Mouse (Mus musculus) forebrain, embryonic 11.5 days (tissue): ENCODE measurements around the gene Blnk. TPM values are rescaled to one million over a fixed set of nuclear protein-coding genes. Genes with fewer than 3 reads are reported as not detected.
A peak's percentile ranks its signal among the peaks of the same experiment; 100 is the strongest.

ENCODE experiments used
- ATAC-seq: fragments of 200-750 bp; cut with Nextera tagmentation; replicated peaks from 2 replicates; pipeline ENCODE4 v1.8.0; 2017; ENCODE audit warnings: moderate TSS enrichment; ENCODE audit not compliant: low FRiP score
- DNase-seq: peaks from one replicate; pipeline ENCODE4 v3.0.0-alpha.2; 2017; ENCODE audit warnings: low spot score
- H3K27ac ChIP-seq: fragments of 300-500 bp; sonication (generic); 2 replicates; pipeline ENCODE4 v1.5.1; 2014; ENCODE audit warnings: low read depth, low read length
- H3K27me3 ChIP-seq: fragments of 300-500 bp; sonication (generic); 2 replicates; pipeline ENCODE4 v1.6.1; 2014; ENCODE audit warnings: mild to moderate bottlenecking, low read length, mixed read lengths; ENCODE audit not compliant: control insufficient read depth, insufficient read depth
- H3K36me3 ChIP-seq: fragments of 300-500 bp; sonication (generic); 2 replicates; pipeline ENCODE4 v1.6.1; 2014; ENCODE audit warnings: mild to moderate bottlenecking, low read length, moderate library complexity, mixed read lengths; ENCODE audit not compliant: control insufficient read depth, insufficient read depth
- H3K4me1 ChIP-seq: fragments of 300-500 bp; sonication (generic); replicated peaks from 2 replicates; pipeline ENCODE4 v1.6.1; 2014; ENCODE audit warnings: low read length, mixed read lengths; ENCODE audit not compliant: control insufficient read depth, insufficient read depth
- H3K4me2 ChIP-seq: fragments of 300-500 bp; sonication (generic); 2 replicates; pipeline ENCODE4 v1.6.1; 2014; ENCODE audit warnings: low read depth, mild to moderate bottlenecking, low read length, moderate library complexity, mixed read lengths; ENCODE audit not compliant: severe bottlenecking
- H3K4me3 ChIP-seq: fragments of 300-500 bp; sonication (generic); 2 replicates; pipeline ENCODE4 v1.5.1; 2014; ENCODE audit warnings: low read depth, low read length
- H3K9ac ChIP-seq: fragments of 300-500 bp; sonication (generic); 2 replicates; pipeline ENCODE4 v1.6.1; 2014; ENCODE audit warnings: low read length
- H3K9me3 ChIP-seq: fragments of 300-500 bp; sonication (generic); 2 replicates; pipeline ENCODE4 v1.6.1; 2016; ENCODE audit warnings: low read length, mixed read lengths; ENCODE audit not compliant: control insufficient read depth
- WGBS: fragments of 180-500 bp; shearing (Covaris S2); extraction: QIAGEN DNeasy Blood & Tissue Kit; methylation state at CpG from one replicate; pipeline ENCODE4 v1.1.7; 2014; 5-methylcytosine and 5-hydroxymethylcytosine counted together
- polyA plus RNA-seq: library from polyadenylated mRNA; unstranded; fragments of >200 nt; fragmentation: Nextera tagmentation; extraction: Ambion mirVana; gene quantifications from 2 replicates; pipeline ENCODE4 v1.2.1, GENCODE M21; 2014

Blnk gene
- polyA plus RNA-seq, 1 experiment from 2014 or later = 0.41 TPM

DNA sequence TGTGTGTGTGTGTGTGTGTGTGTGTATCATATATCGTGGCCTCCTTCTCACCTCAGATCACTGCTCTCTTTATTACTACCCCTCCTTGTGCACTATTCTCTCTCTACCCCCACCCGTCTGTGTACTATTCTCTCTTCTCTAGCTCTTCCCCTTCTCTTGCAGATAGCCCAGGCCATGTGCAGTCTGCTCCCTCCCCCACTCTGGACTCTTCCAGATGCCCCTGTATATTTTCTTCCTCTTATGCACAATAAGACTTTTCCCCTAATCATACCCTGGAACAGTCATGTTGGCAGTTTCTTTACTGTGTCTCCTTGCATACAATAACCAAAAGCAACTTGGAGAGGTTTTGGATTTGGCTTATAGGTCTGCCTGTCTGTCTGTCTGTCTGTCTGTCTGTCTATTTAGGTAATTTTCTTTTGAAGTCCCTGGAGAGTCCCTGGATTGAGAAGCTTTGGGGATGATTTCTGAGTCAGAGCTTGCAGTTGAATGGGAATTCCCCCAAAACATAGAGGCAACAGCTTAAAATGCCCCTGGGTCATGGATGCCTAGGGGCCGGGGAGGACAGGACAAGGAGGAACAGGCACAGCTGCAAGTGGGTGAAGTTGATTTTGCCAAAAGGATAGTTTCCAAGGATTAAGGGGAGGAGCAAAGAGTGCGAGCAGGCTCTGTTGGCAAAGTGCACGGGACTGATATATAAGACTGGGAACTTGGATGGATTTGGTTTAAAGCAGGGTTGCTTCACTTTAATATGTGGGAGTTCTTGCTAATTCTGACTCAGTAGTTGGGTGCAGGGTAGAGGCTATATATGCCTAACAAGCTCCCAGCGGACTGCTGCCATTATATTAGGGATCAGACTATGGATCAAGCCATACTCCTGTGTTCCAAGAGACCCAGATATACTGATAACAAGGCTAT is 29.1 kb downstream of the Blnk start:
- no peaks in the 10 kb centered on the region for H3K27me3 ChIP-seq
- H3K4me3 ChIP-seq = no peak overlapping the region
- no peak overlapping the region for H3K4me2 ChIP-seq
- no peak overlapping the region for H3K27ac ChIP-seq
- WGBS = 78% methylated on average over 6 of the region's 6 CpGs
- no peak overlapping the region for H3K9ac ChIP-seq
- DNase-seq = no peak
- H3K36me3 ChIP-seq = no peaks in the 10 kb centered on the region
- no peaks in the 10 kb centered on the region for H3K4me1 ChIP-seq
- ATAC-seq = no peak
- no peaks in the 10 kb centered on the region for H3K9me3 ChIP-seq

DNA sequence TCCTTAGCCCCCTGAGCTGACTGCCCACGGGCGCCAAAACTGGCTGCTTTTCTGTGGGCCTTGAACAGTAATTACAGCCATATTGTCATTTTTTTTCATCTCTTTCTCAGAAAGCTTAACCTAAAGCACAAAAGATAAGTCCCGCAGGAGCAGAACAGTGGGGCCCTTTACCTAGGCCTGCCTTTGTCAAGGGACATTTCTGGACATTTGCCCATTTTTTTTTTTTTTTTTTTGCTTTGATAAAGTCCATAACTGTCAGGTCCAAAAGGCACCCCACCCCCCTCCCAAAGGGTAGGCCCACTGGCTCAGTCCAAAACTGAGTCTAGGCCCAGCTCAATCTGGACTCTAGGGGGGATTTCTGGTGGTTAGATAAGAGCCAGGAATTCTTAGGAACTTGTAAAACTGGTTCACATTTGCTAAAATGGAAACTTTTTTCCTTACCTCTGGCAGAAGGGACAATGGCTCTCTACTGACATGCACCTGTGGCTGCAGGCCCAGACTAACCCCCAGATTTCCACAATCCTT is 29.9 kb downstream of the Blnk start:
- WGBS = 65% methylated on average over 3 of the region's 3 CpGs
- no peaks in the 10 kb centered on the region for H3K9me3 ChIP-seq

DNA sequence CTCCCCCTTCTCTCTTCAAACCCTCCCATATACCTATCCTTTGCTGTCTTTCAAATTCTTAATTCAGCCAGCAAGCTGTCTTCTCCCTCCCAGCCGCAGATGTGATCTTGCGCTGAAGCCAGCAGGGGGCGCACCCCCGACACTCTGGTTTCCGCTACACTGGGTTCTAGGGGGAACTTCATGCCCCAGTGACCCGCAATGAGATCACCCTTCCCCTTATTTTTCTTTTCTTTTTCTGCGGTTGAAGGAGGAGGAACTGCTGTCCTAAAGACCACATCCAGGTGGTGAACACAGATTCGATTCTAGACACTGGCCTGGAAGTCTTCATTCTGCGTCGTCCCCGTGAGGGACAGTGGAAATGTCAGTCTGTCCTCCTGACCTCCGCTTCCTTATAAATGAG is 31.3 kb downstream of the Blnk start:
- H3K4me3 ChIP-seq = no peak overlapping the region

More for the DNA sequence above, 29.9 kb downstream of the Blnk start:
- H3K36me3 ChIP-seq = no peaks in the 10 kb centered on the region
- no peak overlapping the region for H3K4me3 ChIP-seq
- H3K4me1 ChIP-seq = no peaks in the 10 kb centered on the region
- H3K27ac ChIP-seq = no peak overlapping the region
- DNase-seq (no peak), ATAC-seq (no peak)
- no peaks in the 10 kb centered on the region for H3K27me3 ChIP-seq
- H3K4me2 ChIP-seq = no peak overlapping the region
- no peak overlapping the region for H3K9ac ChIP-seq

DNA sequence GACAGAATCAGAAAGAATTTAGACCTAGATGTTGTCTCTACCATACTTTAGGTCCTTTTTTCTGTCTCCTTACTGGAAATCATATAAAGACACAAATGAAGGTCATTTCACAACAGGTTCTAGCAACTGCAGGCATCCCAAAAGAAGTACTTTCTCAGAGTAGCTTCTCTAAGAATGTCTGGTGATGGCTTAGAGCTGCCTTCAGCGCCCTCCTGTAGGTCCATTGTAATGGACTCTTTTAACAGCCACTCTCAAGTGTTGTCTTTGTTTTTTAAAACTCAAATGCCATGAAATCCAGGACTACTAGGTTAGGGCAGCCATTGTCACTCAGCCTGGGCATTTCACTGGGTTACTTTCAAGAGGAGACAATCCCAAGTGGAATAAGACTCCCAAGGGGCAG is 35.4 kb downstream of the Blnk start:
- Histone ChIP-seq H3K4me2 (no peak overlapping the region), H3K9ac (no peak overlapping the region), H3K36me3 (no peaks in the 10 kb centered on the region), H3K27me3 (no peaks in the 10 kb centered on the region), H3K9me3 (no peaks in the 10 kb centered on the region), H3K4me3 (no peak overlapping the region), H3K27ac (no peak overlapping the region), H3K4me1 (no peaks in the 10 kb centered on the region; the same call in 1 of the 2 replicates)
- 11% methylated on average over 1 of the region's 1 CpGs for WGBS
- DNase-seq (no peak), ATAC-seq (no peak)

More for the DNA sequence above, 31.3 kb downstream of the Blnk start:
- no peaks in the 10 kb centered on the region for H3K36me3 ChIP-seq
- ATAC-seq = no peak
- H3K27ac ChIP-seq = no peak overlapping the region
- H3K27me3 ChIP-seq = no peaks in the 10 kb centered on the region
- H3K4me1 ChIP-seq = no peaks in the 10 kb centered on the region; the same call in 1 of the 2 replicates
- 55% methylated on average over 12 of the region's 12 CpGs for WGBS
- H3K9me3 ChIP-seq = no peaks in the 10 kb centered on the region
- DNase-seq = peak; percentile 71
- H3K4me2 ChIP-seq = no peak overlapping the region
- no peak overlapping the region for H3K9ac ChIP-seq

DNA sequence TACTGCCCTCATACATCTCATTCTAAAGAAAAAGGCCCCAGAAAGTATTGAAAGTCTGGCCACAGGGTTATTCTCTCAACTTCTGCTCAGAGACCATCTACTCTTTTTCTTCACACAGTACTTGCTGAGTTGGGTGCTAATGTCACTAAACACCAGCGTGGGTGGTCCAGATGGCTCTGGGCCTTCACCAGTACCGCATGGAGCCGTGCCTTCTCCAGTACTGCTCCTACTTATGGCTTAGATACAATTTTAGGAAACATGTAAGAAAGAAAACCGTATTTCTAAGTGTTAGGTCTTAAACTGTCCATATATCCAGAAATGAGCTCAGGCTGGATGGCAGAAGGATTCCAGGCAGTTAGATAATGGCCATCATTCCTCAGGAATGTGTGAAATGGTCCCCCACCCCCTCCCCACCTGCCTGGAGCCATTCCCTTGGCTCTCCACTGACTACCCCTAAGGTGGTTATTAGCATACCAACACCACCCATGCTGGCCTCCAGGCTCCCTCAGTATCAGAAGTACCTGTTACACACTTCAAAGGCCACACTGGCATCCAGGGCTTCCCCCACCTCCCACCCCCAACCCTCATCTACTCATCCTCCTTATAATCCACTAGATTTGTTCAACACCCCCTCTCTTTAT is 47.3 kb downstream of the Blnk start:
- no peak overlapping the region for H3K4me3 ChIP-seq
- no peaks in the 10 kb centered on the region for H3K9me3 ChIP-seq
- no peak for DNase-seq
- no peak overlapping the region for H3K4me2 ChIP-seq
- ATAC-seq = no peak
- no peaks in the 10 kb centered on the region for H3K27me3 ChIP-seq
- WGBS = 90% methylated on average over 4 of the region's 4 CpGs
- no peaks in the 10 kb centered on the region for H3K36me3 ChIP-seq
- H3K4me1 ChIP-seq = no peaks in the 10 kb centered on the region
- H3K9ac ChIP-seq = no peak overlapping the region
- H3K27ac ChIP-seq = no peak overlapping the region

DNA sequence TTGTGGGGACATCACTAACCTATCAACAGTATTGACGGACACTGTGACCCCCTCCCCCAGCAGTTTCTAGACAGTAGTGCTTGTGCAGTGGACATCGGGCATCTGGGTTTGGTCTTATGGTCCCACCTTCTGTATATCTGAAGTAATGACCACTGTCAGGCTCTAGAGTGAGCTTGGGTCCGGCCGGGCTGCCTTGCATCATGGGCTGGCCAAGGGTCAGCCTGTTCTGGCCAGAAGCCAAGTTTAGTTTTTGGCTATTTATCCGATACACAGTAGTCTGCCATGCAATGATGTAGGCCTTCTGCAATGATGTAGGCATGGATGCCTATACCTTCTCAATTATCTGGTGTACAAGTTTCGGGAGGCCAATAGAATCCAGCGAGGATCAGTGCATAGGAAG is 50.8 kb downstream of the Blnk start:
- H3K4me3 ChIP-seq = no peak overlapping the region
- no peak overlapping the region for H3K27ac ChIP-seq
- ATAC-seq (no peak), DNase-seq (no peak)
- no peak overlapping the region for H3K9ac ChIP-seq
- H3K36me3 ChIP-seq = no peaks in the 10 kb centered on the region
- WGBS = 91% methylated on average over 7 of the region's 7 CpGs
- no peak overlapping the region for H3K4me2 ChIP-seq
- H3K9me3 ChIP-seq = peaks cover 5% of the 10 kb centered on the region; the same call in 1 of the 2 replicates
- no peaks in the 10 kb centered on the region for H3K27me3 ChIP-seq
- no peaks in the 10 kb centered on the region for H3K4me1 ChIP-seq

DNA sequence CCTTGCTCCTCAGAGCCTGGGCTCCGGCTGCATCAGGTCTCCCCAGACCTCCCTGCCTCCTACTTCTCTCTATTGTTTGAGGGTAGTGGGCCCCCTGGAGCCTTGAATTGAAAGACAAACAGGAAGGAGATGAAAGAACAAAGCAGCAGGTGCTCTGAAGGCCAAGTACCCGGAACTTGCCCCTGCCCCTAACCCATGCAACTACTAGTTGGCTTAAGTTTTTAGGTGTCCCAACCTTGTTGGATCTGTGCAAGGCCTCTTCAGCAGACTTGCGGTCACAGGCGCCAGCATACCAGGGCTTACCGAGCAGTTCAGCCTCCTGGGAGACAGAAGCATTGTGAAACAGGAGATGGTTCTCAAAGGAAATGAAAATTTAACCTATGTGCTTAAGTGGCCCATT is 58.3 kb downstream of the Blnk start:
- DNase-seq (no peak), ATAC-seq (no peak)
- H3K4me3 ChIP-seq = no peak overlapping the region
- H3K9me3 ChIP-seq = peaks cover 5% of the 10 kb centered on the region; the same call in 1 of the 2 replicates
- no peak overlapping the region for H3K4me2 ChIP-seq
- H3K36me3 ChIP-seq = no peaks in the 10 kb centered on the region
- H3K27ac ChIP-seq = no peak overlapping the region
- 29% methylated on average over 5 of the region's 5 CpGs for WGBS
- H3K9ac ChIP-seq = no peak overlapping the region
- H3K4me1 ChIP-seq = no peaks in the 10 kb centered on the region
- no peaks in the 10 kb centered on the region for H3K27me3 ChIP-seq

DNA sequence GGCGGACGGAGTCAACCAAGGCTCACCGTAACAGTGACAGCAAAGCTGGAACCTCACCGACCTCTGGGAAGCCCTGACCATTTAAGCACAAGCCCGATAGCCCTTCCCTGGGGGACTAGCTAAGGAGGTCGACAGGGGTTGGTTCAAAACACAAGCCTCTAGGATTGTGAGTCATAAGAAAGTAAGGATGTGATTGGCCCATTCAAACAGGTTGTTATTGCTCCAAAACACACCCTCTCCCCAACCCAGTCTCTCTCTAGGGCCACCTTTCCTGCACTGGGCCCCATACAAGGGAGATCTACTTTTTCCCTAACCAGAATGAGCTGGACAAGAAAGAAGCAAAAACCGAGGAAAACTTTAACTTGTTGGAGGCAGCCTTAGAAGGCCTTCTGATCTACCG is 59.0 kb downstream of the Blnk start:
- DNase-seq = no peak
- Histone ChIP-seq H3K36me3 (no peaks in the 10 kb centered on the region), H3K4me1 (no peaks in the 10 kb centered on the region), H3K9ac (no peak overlapping the region), H3K4me2 (no peak overlapping the region), H3K9me3 (peaks cover 5% of the 10 kb centered on the region; the same call in 1 of the 2 replicates), H3K27ac (no peak overlapping the region), H3K27me3 (no peaks in the 10 kb centered on the region), H3K4me3 (no peak overlapping the region)
- ATAC-seq = no peak
- WGBS = 47% methylated on average over 8 of the region's 8 CpGs
